Mouse (Mus musculus) B cell, adult 67 days (primary cell): Measurements from ENCODE around the gene Epo. TPM values are rescaled to one million over a fixed set of nuclear protein-coding genes. Genes with fewer than 3 reads are reported as not detected.

Experiments
- total RNA-seq, 2 experiments: library from RNA; stranded (reverse); gene quantifications; 4 replicates each; pipeline ENCODE4 v1.2.4; 2023

The Epo gene
- not detected for total RNA-seq

GRCm38 (mm10) chr5:137533117-137533827 lies at the start of gene Epo, which contains the start of gene Gnb2:
Gene Epo (minus strand): TSS chr5:137533242.
Gene Gnb2 (minus strand): TSS chr5:137533510.

GRCm38 (mm10) chr5:137569665-137570064 lies 36.6 kb upstream of the Epo start, which contains the start of gene Tfr2:
Gene Tfr2 (plus strand): TSS chr5:137569840.

GRCm38 (mm10) chr5:137553411-137553837 lies 20.4 kb upstream of the Epo start, which contains the start of gene Actl6b:
Gene Actl6b (plus strand): TSS chr5:137553517.

GRCm38 (mm10) chr5:137518436-137518835 lies 14.6 kb downstream of the Epo start, which contains the start of gene Gigyf1:
Gene Gigyf1 (plus strand): TSS chr5:137518548.

GRCm38 (mm10) chr5:137501709-137502666 lies 31.1 kb downstream of the Epo start, which contains the start of gene Pop7:
Gene Pop7 (minus strand): TSS chr5:137502518.

DNA sequence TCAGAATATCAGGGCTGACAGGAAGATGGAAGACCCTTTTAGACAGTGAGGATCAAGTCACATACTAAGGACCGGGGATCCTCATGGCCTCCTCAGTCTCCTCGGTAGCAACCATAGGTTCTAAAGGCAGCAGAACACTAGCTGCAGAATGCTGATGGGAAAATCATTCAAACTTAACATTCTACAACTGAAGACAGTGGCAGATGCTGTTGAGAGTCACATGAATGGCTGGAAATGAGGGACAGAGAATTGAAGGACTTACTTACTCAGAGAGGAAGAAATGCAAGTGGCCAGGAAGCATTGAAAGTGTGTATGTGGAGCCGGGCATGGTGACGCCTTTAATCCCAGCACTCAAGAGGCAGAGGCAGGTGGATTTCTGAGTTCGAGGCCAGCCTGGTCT lies 56.1 kb downstream of the Epo start, which contains the start of gene Zan:
TSS of gene Zan (minus strand) at position 101 of the 400 bp plus-strand sequence.

Other genes starting within 250 kb of the Epo start
- gene Ache, start 245.7 kb downstream of the Epo start, total RNA-seq = under 1 TPM in 1 of 2 experiments, not detected in 1; 0.23 TPM
- 1 to 10 TPM; 1.5 to 1.6 TPM for gene Ufsp1, start 238.6 kb downstream of the Epo start, total RNA-seq
- gene Srrt, start 225.6 kb downstream of the Epo start, total RNA-seq = 100 to 1,000 TPM; 445 to 469 TPM
- gene Trip6, start 218.8 kb downstream of the Epo start, total RNA-seq = 10 to 100 TPM in 1 of 2 experiments, 1 to 10 TPM in 1; 7.3 to 10.4 TPM
- 10 to 100 TPM; 23.7 to 28.5 TPM for gene Slc12a9, start 199.6 kb downstream of the Epo start, total RNA-seq
- gene Ephb4, start 183.1 kb downstream of the Epo start, total RNA-seq = not detected
- gene Zan, start 56.2 kb downstream of the Epo start, total RNA-seq = not detected
- 10 to 100 TPM; 24.3 to 29.7 TPM for gene Pop7, start 30.7 kb downstream of the Epo start, total RNA-seq
- 100 to 1,000 TPM; 123 to 130 TPM for gene Gigyf1, start 14.7 kb downstream of the Epo start, total RNA-seq
- gene Gnb2, start 268 bp upstream of the Epo start, total RNA-seq = 100 to 1,000 TPM; 426 to 449 TPM
- not detected for gene Actl6b, start 20.3 kb upstream of the Epo start, total RNA-seq
- 1 to 10 TPM in 1 of 2 experiments, not detected in 1; 1.2 TPM for gene Tfr2, start 36.6 kb upstream of the Epo start, total RNA-seq
- gene Mospd3, start 67.8 kb upstream of the Epo start, total RNA-seq = 10 to 100 TPM; 35.1 to 36.0 TPM
- 1 to 10 TPM in 1 of 2 experiments, not detected in 1; 1.6 TPM for gene Pcolce, start 80.5 kb upstream of the Epo start, total RNA-seq
- under 1 TPM in 1 of 2 experiments, not detected in 1; 0.39 TPM for gene Fbxo24, start 95.8 kb upstream of the Epo start, total RNA-seq
- 100 to 1,000 TPM; 216 to 222 TPM for gene Lrch4, start 95.9 kb upstream of the Epo start, total RNA-seq
- 10 to 100 TPM; 65.4 to 76.3 TPM for gene Gm20605, start 95.9 kb upstream of the Epo start, total RNA-seq
- 100 to 1,000 TPM; 113 to 123 TPM for gene Sap25, start 108.1 kb upstream of the Epo start, total RNA-seq
- gene Irs3, start 112.5 kb upstream of the Epo start, total RNA-seq = not detected
- 10 to 100 TPM; 17.9 to 21.4 TPM for gene Agfg2, start 151.5 kb upstream of the Epo start, total RNA-seq
- under 1 TPM; 0.21 to 0.78 TPM for gene Nyap1, start 208.4 kb upstream of the Epo start, total RNA-seq
- gene Tsc22d4, start 212.5 kb upstream of the Epo start, total RNA-seq = 100 to 1,000 TPM; 233 to 247 TPM
- 10 to 100 TPM; 26.7 to 28.6 TPM for gene Ppp1r35, start 245.6 kb upstream of the Epo start, total RNA-seq